Mouse (Mus musculus) CD4-positive naive resting alpha-beta T cell, adult 76 days (primary cell): Measurements from ENCODE around the gene Pofut1. TPM values are rescaled to one million over a fixed set of nuclear protein-coding genes. Genes with fewer than 3 reads are reported as not detected.

Experiments
- total RNA-seq: library from RNA; stranded (reverse); gene quantifications from one replicate; pipeline ENCODE4 v1.2.4, GENCODE M21; 2023

Gene Pofut1
- total RNA-seq = 29.8 TPM

GRCm38 (mm10) chr2:153241250-153242014 lies at the start of gene Pofut1, which contains the start of gene Plagl2:
TSS of gene Pofut1 (plus strand) at chr2:153241533.
TSS of gene Plagl2 (minus strand) at chr2:153241426.

GRCm38 (mm10) chr2:153224946-153225594 lies 16.3 kb upstream of the Pofut1 start, which contains the start of gene Tspyl3:
TSS of gene Tspyl3 (minus strand) at chr2:153225441.

GRCm38 (mm10) chr2:153290938-153291928 lies 49.9 kb downstream of the Pofut1 start, which contains the start of gene Kif3b:
TSS of gene Kif3b (plus strand) at chr2:153291413.

Other genes with a start within 250 kb of the Pofut1 start
- gene Pdrg1, start 226.1 kb upstream of the Pofut1 start, total RNA-seq = 69.3 TPM
- gene Xkr7, start 209.7 kb upstream of the Pofut1 start, total RNA-seq = not detected
- not detected for gene Ccm2l, start 175.6 kb upstream of the Pofut1 start, total RNA-seq
- gene Hck, start 133.1 kb upstream of the Pofut1 start, total RNA-seq = 12.1 TPM
- gene Tm9sf4, start 80.2 kb upstream of the Pofut1 start, total RNA-seq = 91.4 TPM
- gene Tspyl3, start 16.1 kb upstream of the Pofut1 start, total RNA-seq = 13.8 TPM
- gene Plagl2, start 107 bp upstream of the Pofut1 start, total RNA-seq = 26.8 TPM
- gene Kif3b, start 49.9 kb downstream of the Pofut1 start, total RNA-seq = 20.0 TPM
- gene Asxl1, start 104.3 kb downstream of the Pofut1 start, total RNA-seq = 74.3 TPM